Mouse (Mus musculus) G1E (cell line): ENCODE measurements around the gene Selenop. TPM values are rescaled to one million over a fixed set of nuclear protein-coding genes. Genes with fewer than 3 reads are reported as not detected.

Source experiments
- ATAC-seq: 2 replicates; pipeline ENCODE4 v1.8.0; 2016; ENCODE audit warnings: mild to moderate bottlenecking; ENCODE audit not compliant: insufficient number of reproducible peaks, poor library complexity, low FRiP score, severe bottlenecking; ENCODE audit errors: extremely low read depth
- DNase-seq: peaks from one replicate; pipeline ENCODE4 v3.0.0; 2012; ENCODE audit warnings: low spot score
- H3K27me3 ChIP-seq: 2 replicates; pipeline ENCODE4 v1.6.1; 2012; ENCODE audit warnings: mild to moderate bottlenecking, low read length, inconsistent platforms; ENCODE audit not compliant: insufficient read depth
- H3K36me3 ChIP-seq: replicated peaks from 2 replicates; pipeline ENCODE3; 2012; ENCODE audit warnings: mild to moderate bottlenecking, inconsistent platforms
- H3K4me1 ChIP-seq: 2 replicates; pipeline ENCODE4 v1.6.1; 2012; ENCODE audit warnings: low read depth, low read length, inconsistent platforms, mixed read lengths; ENCODE audit not compliant: insufficient read depth
- H3K4me3 ChIP-seq: 2 replicates; pipeline ENCODE4 v1.5.1; 2012; ENCODE audit warnings: low read depth, mild to moderate bottlenecking, inconsistent platforms, low read length, moderate library complexity, mixed read lengths
- H3K9me3 ChIP-seq: replicated peaks from 2 replicates; pipeline ENCODE4 v1.6.1; 2012; ENCODE audit warnings: inconsistent platforms
- CTCF ChIP-seq: IDR thresholded peaks from 2 replicates; pipeline ENCODE4 v1.5.1; 2012; ENCODE audit warnings: low read depth, low read length, inconsistent platforms, mixed read lengths
- GATA1 ChIP-seq: IDR thresholded peaks from 2 replicates; pipeline ENCODE4 v1.6.1; 2012; ENCODE audit warnings: borderline replicate concordance, low read length, inconsistent platforms, mixed read lengths
- GATA2 ChIP-seq: IDR thresholded peaks from 2 replicates; pipeline ENCODE4 v1.6.1; 2012; ENCODE audit warnings: low read depth, low read length, inconsistent platforms, borderline replicate concordance
- POLR2AphosphoS5 ChIP-seq: IDR thresholded peaks from 2 replicates; pipeline ENCODE4 v1.6.1; 2012; ENCODE audit warnings: low read depth, low read length, inconsistent platforms; ENCODE audit not compliant: insufficient replicate concordance
- TAL1 ChIP-seq: conservative IDR thresholded peaks from 2 replicates; pipeline ENCODE4 v1.6.1; 2012; ENCODE audit warnings: low read depth, low read length, inconsistent platforms, mixed read lengths
- polyA plus RNA-seq: library from polyadenylated mRNA; stranded (reverse); fragments of >175 nt; gene quantifications from 2 replicates; pipeline ENCODE4 v1.2.3, GENCODE M21; 2012
- total RNA-seq, 2 experiments: library from RNA; stranded (forward) in 1 of 2; stranded (reverse) in 1 of 2; fragments of 200-1000 nt in 1 of 2; fragments of >200 nt in 1 of 2; fragmentation: Nextera tagmentation in 1 of 2; gene quantifications; 2 replicates each; pipeline ENCODE4 v1.2.3; 2014 to 2017

Gene Selenop
- total and polyA plus RNA-seq, 3 experiments: 0.49 to 0.90 TPM; not detected in 1

- Histone ChIP-seq H3K4me1 (no peaks in the 10 kb centered on the region), H3K27me3 (no peaks in the 10 kb centered on the region), H3K9me3 (no peaks in the 10 kb centered on the region), H3K36me3 (no peaks in the 10 kb centered on the region), H3K4me3 (no peak overlapping the region)
- DNase-seq (no peak), ATAC-seq (no peak)
- TF ChIP-seq POLR2AphosphoS5: no peak
- TF ChIP-seq CTCF: no peak
- TF ChIP-seq TAL1: no peak
- no peak for TF ChIP-seq GATA1
- no peak for TF ChIP-seq GATA2
Observed at GRCm38 (mm10) chr15:3323041-3323440, 54.7 kb downstream of the Selenop start.

Other genes with a start within 250 kb of the Selenop start
- gene Ccdc152, start 35.0 kb downstream of the Selenop start, total RNA-seq (2014; fragmentation: Nextera tagmentation): not detected in 2 replicates
- 0.16 TPM in 1 of 2 replicates, not detected in the other for gene Ccdc152, start 35.0 kb downstream of the Selenop start, total RNA-seq (2017)
- not detected in 2 replicates for gene Ccdc152, start 35.0 kb downstream of the Selenop start, polyA plus RNA-seq